Mouse (Mus musculus): ENCODE measurements around the gene Prr12.

Gene Prr12

DNA sequence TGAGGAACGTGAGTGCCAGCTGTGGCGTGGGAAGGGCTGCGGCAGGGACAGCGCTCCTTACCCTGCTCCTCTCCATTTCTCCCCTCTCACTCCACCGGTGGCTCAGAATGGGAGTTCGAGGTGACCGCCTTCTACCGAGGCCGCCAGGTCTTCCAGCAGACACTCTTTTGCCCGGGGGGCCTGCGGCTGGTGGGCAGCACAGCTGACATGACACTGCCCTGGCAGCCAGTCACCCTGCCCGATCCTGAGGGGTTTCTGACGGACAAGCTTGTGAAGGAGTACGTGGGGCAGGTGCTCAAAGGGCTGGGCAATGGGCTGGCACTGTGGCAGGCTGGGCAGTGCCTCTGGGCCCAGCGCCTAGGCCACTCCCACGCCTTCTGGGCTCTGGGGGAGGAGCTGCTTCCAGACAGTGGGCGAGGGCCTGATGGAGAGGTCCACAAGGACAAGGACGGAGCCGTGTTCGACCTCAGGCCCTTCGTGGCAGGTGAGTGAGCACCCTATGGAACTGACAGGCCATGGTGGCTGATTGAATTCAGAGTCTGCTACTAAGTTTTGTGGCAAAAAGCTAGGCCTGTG, 52.1 kb downstream of the Prr12 start:
- DNase-seq (ENCODE audit: low read depth in 1 of 2, low spot score in 2 of 2), result no peak

DNA sequence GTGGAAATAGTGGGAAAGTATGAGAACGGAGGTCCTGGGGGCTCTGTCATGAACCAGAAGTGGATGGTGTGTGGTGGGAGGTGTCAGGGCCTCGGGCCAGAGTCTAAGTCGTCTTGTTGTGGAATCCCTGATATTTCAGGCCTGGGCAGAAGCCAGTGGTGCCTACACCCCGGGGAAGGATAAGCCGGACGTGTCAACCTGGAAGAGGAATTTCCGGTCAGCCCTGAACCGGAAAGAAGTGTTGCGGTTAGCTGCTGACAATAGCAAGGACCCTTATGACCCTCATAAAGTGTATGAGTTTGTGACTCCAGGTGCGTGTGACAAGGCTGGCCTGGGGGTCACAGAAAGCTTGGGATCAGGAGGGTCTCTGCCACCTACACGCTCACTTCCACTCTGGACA, 52.9 kb downstream of the Prr12 start:
- DNase-seq (ENCODE audit: low read depth in 1 of 2, low spot score in 2 of 2), result no peak

DNA sequence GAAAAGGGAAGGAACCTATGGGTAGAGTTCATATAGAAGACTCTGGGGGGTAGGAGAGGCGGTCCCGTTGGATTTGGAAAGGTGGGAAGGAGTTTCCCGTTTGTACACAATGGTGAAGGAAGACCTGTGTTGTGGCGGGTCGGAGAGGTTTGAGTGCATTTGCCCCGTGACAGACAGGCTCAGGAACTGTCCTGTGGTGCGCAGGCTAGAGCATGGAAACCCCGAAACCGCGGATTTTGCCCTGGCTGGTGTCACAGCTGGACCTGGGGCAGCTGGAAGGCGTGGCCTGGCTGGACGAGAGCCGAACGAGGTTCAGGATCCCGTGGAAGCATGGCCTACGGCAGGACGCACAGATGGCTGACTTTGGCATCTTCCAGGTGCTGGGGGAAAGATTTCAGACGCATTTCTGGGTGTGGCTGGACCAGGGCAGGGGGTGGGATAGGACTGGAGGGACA, 54.2 kb downstream of the Prr12 start, which contains the start of gene Bcl2l12:
TSS of gene Bcl2l12 (minus strand) at position 212 of the 455 bp plus-strand sequence.
- no peak for DNase-seq (ENCODE audit: low read depth in 1 of 2, low spot score in 2 of 2)

DNA sequence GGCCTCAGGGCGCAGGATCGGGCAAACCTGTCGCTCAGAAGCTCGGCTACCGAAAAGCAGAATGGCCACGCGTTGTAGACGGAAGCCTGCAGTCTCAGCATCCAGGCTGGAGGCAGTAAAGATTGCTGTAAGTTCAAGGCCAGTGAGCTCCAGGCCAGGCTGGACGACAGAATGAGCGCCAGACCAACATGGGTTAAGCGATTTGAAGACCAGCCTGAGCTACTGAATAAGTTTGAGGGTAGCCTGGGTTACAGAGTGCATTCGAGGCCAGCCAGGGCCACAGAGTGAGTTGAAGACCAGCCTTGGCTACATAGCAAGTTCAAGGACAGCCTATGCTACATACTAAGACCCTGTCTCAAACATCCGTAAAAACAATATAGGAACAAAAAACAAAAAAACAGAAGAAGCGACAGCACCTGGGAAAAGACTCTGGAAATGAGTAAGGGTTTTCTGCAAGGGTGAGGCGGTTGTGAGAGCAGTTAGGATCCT, 54.7 kb downstream of the Prr12 start:
- no peak for DNase-seq (ENCODE audit: low read depth in 1 of 2, low spot score in 2 of 2)

DNA sequence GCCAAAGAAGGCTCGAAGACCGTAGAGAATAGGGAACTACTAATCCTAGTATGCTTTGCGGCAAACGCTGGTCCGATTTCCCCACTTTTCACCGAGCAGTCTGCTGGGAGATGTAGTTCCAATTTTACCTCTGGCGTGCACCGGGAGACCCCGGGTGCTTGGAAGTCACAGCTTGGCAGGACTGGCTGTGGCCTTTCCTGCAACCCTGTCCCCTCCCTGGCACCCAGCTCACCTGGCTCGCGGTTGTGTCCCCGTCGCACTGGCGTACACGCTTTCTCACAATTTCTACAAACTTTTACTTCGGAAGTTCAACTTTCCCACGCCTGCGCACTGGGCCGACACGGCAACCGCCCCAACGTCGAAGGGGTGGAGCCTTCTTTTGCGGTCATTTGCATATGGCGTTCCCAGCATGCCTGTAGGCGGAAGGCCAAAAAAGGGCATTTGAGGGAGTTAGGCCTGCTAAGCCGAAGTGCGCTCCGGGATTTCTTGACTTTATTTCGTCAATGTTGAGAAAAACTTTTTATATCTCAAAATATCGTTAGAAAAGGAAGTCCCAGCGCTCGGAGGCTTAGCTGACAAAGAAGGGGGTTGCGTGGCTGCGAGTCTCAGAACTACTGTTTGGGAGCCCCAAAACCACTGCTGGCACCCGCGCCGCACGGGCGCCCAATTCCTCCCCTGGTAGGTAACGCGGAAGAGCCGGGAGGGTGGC, 55.3 kb downstream of the Prr12 start, which contains the start of gene Irf3:
TSS of gene Irf3 (plus strand) at position 418 of the 709 bp plus-strand sequence.
- peak; percentile 90 to 98 for DNase-seq (ENCODE audit: low read depth in 1 of 2, low spot score in 2 of 2)

DNA sequence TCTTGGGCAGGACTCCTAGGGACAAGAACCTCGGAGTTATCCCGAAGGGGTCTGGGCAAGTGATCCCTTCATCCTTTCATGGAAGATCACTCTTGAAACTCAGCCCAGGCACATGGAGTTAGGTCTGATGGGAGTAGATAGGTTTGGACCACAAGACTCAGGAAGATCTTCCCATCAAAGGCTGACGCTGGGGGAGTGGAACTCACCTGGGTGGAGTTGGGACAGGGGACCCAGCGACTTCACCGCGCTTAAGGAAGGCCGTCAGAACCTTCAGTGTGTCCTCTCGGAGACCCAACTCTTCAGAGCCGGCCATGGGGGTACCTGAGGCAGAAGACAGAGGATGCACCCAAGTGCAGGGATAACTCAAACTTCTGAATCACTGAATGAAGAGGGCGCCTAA, 56.0 kb downstream of the Prr12 start:
- DNase-seq (ENCODE audit: low read depth in 1 of 2, low spot score in 2 of 2), result no peak

DNA sequence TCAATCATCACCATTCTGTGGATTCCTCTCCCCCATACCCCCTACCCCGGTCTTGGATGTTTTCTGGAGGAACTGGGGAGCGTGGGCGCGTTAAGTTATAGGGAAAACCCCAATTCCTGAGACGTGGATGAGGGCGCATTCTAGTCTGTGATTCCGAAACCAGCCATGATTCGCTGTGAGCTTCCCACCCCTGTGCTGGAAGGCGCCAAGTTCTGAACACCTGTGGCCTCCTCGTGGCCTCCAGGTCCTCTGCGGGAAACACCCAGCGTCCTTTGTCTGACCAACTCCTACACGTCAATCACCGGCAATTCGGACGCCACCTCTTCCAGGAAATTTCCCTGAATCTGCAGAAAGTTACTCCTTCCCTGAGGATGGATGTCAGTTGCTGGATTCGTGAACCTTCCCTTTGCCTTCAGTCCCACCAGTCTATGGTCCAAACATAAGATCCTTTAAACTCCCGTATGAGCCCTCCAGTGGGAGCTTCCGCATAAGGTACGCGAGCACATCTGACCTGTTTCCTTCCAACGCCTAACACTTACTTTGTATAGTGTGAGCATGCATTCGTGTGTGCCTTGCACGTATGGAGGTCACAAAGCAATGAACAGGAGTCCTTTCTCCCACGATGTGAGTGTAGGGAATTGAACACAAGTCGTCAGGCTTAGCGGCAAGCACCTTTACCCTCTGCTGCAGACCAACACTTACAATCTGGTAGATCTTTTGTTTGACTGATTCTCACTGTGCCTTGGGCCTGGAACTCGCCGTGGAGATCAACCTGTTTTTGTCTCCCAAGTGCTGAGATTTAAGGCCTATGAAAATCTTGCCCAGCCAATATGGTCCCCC, 65.6 kb downstream of the Prr12 start:
- DNase-seq (ENCODE audit: low read depth in 1 of 2, low spot score in 2 of 2), result no peak

DNA sequence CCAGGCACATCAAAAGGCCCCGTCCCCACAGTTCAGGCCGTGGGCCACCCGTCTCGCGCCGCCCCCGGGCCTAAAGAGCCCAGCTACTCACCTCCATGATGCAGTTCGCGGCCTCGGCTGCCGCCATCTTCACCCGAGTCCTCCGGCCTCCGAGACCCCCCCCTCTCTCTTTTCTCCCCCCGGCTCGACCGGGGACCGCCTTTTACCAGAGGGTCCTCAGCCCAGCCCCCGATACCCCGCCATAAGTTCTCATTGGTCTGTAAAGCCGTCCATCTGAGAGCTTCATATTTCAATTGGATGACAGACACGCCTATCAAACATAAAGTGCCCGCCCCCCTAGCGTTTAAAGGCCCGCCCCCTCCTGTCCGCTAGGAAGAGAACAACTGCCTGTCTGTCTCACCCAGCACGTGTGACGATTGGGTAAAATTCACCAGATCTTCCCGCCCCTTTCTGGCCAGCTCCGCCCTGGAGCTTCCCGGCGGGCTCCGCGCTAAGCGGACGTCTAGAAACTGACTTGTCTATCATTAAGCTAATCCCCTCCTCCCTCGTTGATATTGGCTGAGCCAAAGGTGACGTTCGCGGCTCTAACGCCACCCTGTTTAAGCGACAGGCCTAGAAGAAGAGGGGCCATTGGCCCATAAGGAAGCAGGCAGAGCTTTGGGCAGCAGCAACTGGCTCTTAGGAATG, 66.3 kb downstream of the Prr12 start, which contains the start of gene Prmt1:
TSS of gene Prmt1 (minus strand) at position 377 of the 687 bp plus-strand sequence.
- DNase-seq (ENCODE audit: low read depth in 1 of 2, low spot score in 2 of 2), result peak; percentile 99

DNA sequence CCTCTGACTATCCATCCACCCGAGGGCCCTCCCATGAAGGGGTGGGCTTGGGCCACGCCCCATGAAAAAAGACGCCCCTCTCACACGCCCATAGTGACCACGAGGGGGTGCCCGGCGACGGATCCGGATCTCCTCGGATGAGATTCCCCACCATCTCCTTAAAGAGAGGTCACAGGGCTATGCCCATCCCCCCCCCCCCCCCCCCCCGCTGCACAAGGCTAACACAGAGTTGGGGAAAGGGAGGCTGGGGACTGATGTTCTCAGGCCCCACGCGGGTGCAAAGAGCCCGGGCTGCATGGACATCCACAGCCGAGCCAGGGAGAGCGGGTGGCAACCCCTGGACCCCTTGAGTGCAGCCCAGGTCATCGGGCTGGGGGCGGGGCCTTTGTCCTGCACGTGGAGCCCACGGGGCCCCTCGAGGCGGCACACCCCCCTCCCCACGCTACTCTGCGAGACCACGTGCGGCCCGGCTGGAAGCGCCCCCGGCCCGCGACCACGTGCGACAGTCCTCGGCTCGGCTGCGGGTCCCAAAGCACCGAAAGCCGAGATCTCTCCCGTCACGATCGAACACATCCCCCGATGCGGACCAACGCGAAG, 67.0 kb downstream of the Prr12 start:
- DNase-seq (ENCODE audit: low read depth in 1 of 2, low spot score in 2 of 2), result no peak

DNA sequence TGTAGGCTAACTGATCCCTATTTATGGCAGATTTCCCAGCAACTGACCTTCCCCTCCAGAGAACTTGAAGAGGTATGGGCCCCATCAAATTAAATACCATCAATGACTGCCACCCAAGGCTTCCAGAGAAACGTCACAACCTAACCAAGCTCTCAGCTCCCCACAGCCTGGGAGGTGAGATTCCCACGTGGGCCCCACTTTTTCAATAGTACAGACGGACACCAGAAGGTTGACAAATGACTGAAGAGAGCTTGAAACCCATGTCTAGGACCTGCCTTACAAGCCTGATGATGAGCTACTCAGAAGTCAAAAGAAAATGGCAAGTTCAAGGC, 67.9 kb downstream of the Prr12 start:
- DNase-seq (ENCODE audit: low read depth in 1 of 2, low spot score in 2 of 2), result no peak

DNA sequence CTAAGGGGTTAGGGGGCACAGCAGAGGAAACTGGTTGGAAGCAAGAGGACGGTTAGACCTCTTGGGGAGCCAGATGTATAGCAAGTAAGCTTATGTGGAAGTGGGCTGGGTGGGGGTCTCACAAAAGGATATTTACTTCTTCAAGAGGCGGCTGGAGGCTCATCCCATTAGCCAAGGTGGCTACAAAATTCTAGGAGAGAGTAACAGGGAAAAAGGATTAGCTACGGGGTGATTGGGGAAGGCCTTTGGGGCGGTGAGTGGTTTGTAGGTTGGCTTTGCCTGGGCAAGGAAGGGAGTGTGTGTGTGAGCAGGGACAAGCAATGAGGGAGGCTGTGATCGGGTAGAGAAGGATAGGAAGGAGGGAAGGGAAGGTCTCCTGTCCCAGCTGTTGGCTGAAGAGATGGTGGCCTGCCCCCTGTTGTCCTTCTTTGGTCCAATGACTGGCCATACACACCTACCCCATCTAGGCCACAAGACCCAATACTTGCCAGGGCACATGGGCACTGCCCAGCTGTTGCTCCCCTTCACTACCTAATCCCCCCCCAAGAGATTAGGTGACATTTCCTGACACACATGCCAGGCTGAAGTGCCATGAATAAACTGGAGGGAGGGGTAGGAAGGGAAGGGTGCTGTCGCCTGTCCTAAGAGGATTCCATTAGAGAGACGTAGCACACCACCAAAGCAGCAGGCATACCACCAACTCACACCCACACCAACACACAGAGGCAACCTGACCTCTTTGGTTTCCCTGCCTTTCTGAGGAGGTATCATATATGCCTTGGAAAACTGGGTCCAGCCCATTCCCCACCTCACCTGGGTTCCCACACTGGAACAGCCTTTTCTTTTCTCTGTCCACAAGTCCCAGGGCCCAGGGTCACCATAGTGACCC, 68.5 kb downstream of the Prr12 start:
- no peak for DNase-seq (ENCODE audit: low read depth in 1 of 2, low spot score in 2 of 2)

DNA sequence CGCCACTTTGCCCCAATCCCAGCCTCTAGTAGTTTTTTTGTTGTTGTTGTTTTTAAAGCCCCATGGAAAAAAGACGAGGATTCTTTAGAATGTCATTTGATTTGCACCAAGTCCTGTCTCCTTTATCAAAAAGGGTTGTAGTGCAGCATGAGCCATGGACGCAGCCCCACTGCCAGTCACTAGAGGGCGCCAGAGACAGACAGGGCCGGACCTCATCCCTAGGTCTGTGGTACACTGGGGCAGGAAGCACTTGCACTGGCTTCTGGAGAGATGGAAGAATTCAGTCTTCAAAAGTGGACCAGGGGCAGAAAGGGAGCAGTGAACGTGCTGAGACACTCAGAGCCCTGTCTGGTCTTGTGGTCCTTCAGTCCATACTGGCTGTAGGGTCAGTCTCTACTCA, 69.6 kb downstream of the Prr12 start:
- peak; percentile 66 to 78 for DNase-seq (ENCODE audit: low read depth in 1 of 2, low spot score in 2 of 2)

DNA sequence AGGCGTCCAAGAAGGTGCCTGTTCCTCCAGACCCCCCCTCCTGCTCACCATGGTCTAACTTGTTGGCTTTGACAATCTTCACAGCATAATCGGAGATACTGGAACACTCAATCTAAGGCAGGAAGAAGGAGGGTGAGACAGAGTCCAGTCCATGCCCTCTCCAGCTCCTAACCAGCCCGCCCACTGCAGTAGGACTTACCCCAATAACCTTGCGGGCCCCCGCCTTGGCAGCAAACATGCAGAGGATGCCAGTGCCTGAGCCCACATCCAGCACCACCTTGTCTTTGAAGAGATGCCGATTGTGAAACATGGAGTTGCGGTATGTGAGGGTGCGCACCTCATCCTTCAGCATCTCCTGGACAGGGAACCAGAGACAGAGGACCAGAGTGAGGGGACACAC, 71.1 kb downstream of the Prr12 start:
- DNase-seq (ENCODE audit: low read depth in 1 of 2, low spot score in 2 of 2), result no peak

DNA sequence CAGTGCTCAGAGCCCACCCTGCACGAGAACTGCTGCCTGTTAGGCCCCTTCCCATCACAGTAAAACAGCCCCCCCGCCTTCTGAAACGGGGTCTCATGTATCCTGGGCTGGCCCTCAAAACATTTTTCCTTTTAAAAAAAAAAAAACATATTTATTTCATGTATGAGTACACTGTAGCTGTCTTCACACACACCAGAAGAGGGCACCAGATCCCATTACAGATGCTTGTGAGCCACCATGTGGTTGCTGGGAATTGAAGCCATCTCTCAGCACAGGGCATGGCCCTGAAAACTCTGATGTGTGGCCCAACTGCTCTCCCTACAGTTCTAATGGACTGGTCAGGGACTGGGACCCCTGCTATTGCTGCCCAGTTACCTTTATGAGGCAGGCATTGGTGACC, 74.4 kb downstream of the Prr12 start:
- no peak for DNase-seq (ENCODE audit: low read depth in 1 of 2, low spot score in 2 of 2)

All from monocyte, adult 2 months (primary cell).